Mouse (Mus musculus) megakaryocyte, embryonic 14.5 days (primary cell): ENCODE data around the gene Tlcd2. TPM values are rescaled to one million over a fixed set of nuclear protein-coding genes. Genes with fewer than 3 reads are reported as not detected.
A peak's percentile ranks its signal among the peaks of the same experiment; 100 is the strongest.

Source experiments
- H3K27me3 ChIP-seq: replicated peaks from 2 replicates; pipeline ENCODE3; 2012; ENCODE audit warnings: inconsistent platforms
- H3K36me3 ChIP-seq: replicated peaks from 2 replicates; pipeline ENCODE3; 2012; ENCODE audit warnings: low read length, inconsistent platforms, mixed read lengths
- H3K4me1 ChIP-seq: 2 replicates; pipeline ENCODE4 v1.6.1; 2012; ENCODE audit warnings: inconsistent platforms
- H3K4me3 ChIP-seq: replicated peaks from 2 replicates; pipeline ENCODE3; 2012; ENCODE audit warnings: moderate library complexity, mild to moderate bottlenecking, inconsistent platforms
- H3K9me3 ChIP-seq: 2 replicates; pipeline ENCODE4 v1.6.1; 2012; ENCODE audit warnings: inconsistent platforms
- FLI1 ChIP-seq: IDR thresholded peaks from 2 replicates; pipeline ENCODE4 v1.6.1; 2012; ENCODE audit warnings: low read length, inconsistent platforms, mixed read lengths
- GATA1 ChIP-seq: IDR thresholded peaks from 3 replicates; pipeline ENCODE4 v1.6.1; 2012; ENCODE audit warnings: mixed read lengths, low read length, inconsistent platforms, borderline replicate concordance
- polyA plus RNA-seq: library from polyadenylated mRNA; stranded (reverse); fragments of >175 nt; gene quantifications from 2 replicates; pipeline ENCODE4 v1.2.3, GENCODE M21; 2012; ENCODE audit warnings: low replicate concordance; ENCODE audit not compliant: insufficient read depth

Tlcd2 gene
- polyA plus RNA-seq, 1 experiment = 1.7 TPM

DNA sequence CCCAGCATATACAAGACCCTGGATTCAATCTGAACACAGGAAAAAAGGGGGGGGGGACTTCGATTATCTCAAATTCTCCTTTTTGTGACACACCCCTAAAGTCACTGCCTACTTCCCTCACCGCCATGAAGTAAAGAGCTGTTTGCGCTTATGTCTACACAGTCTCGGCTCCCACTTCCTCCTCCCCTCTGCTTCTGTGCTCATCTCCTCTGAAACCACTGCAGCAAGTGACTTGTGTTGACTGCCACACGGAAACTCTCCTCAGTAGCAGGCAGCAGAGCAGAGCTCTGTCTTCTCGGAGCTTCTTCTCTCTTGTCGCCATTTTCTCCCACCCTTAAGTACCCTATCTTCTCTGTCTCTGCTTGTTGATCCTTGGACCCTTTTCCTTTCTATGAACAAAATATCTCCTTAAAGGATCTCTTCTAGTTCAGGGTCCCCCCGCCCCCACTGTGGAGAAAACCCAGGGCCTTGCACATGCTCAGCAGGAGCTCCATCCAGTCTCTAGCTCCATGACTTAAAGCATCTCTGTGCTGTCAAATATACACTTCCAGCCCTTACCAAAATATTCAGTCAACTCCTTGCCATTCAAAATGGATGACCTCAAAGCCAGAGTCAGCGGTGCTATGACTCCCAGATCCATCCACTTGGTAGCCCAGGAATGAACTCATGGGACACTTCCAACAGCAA, 32.4 kb upstream of the Tlcd2 start:
- H3K9me3 ChIP-seq = peaks cover 12% of the 10 kb centered on the region
- peaks cover 47% of the 10 kb centered on the region for H3K27me3 ChIP-seq
- peaks cover 11% of the 10 kb centered on the region for H3K4me1 ChIP-seq
- peak overlapping the region; percentile 29 for H3K4me3 ChIP-seq
- TF ChIP-seq FLI1 = no peak
- TF ChIP-seq GATA1 = no peak
- H3K36me3 ChIP-seq = no peaks in the 10 kb centered on the region

DNA sequence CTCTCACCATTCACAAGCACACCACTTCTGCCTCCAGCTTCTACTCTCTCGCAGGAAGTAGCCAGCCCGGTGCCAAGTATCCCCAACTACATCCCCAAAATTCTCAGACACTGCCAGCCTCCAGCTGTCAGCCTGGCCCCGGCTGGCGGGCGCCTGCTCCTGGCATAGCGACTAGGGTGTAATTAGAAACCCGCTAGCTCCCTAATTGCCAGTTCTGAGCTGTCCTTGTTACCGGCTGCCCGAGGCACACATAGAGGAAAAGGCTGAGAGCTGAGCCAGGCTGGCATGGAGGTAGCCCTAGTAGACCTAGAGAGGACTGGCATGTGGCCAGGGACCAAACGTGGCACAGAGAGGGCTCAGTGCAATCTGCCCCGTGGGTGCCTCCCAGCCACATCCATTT, 30.2 kb upstream of the Tlcd2 start:
- Histone ChIP-seq H3K4me3 (no peak overlapping the region), H3K27me3 (peaks cover 43% of the 10 kb centered on the region), H3K4me1 (peaks cover 15% of the 10 kb centered on the region), H3K9me3 (peaks cover 22% of the 10 kb centered on the region), H3K36me3 (no peaks in the 10 kb centered on the region)
- TF ChIP-seq FLI1 (no peak), GATA1 (no peak)

DNA sequence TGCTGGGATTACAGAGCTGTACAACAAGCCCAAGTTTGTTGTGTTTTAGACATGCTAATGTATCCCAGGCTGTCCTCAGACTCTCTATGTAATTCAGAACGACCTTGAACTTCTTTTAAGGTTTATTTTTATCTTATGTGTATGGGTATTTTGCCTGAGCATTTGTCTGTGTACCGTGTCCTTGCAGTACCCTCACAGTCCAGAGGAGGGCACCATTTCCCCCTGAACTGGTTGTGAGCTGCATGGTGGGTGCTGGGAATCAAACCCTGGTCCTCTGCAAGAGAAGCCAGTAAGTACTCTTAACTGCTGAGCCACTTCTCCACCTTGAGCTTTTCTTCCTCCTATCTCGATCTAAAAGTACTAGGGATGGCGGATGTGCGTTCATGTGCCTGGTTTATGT, 27.4 kb upstream of the Tlcd2 start:
- Histone ChIP-seq H3K4me3 (no peak overlapping the region), H3K27me3 (peaks cover 56% of the 10 kb centered on the region), H3K4me1 (peaks cover 6% of the 10 kb centered on the region; the same call in 1 of the 2 replicates), H3K36me3 (no peaks in the 10 kb centered on the region), H3K9me3 (peaks cover 22% of the 10 kb centered on the region)
- TF ChIP-seq FLI1 (no peak), GATA1 (no peak)

DNA sequence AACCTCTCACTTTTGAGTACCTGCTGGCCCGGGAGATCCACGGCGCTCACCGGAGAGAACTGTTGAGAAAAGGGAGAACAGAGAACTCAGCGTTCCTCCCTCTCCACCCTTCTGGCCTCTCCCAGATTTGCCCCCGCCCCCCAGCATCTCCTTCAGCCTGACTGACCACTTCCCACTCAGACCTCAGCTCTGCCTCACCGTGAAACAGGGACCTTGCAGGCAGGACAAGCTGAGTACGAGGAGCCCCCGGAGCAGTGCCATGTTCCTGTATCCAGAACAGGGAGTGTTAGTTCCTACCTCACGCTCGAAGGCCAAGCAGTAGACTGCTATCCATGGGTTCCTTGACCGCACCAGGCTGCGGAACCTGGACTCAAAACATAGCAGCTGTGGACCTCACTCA, 23.3 kb upstream of the Tlcd2 start:
- H3K27me3 ChIP-seq = peaks cover 36% of the 10 kb centered on the region
- H3K4me1 ChIP-seq = peaks cover 10% of the 10 kb centered on the region; the same call in 1 of the 2 replicates
- H3K36me3 ChIP-seq = peaks cover 32% of the 10 kb centered on the region
- peaks cover 12% of the 10 kb centered on the region for H3K9me3 ChIP-seq
- H3K4me3 ChIP-seq = no peak overlapping the region
- TF ChIP-seq GATA1 = no peak
- TF ChIP-seq FLI1 = no peak

DNA sequence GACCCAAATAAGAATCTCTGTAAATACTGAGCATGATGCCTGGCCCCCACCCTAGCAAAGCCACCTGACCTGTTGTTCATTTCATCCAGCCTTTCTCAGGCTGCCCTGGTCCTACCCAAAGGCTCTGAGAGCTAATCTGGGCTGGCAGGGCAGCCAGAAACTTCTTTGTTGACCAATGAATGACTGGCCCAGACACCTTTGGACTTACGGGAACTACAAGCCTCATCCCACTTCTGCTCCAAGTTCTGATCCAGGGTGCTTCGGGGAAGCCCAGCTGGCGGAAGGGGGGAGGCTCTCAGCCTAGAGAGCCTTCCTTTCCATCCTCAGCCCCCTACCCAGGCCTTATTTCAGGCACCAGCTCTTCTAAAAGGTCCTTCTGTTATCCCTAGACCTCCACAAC, 22.7 kb upstream of the Tlcd2 start:
- Histone ChIP-seq H3K9me3 (peaks cover 12% of the 10 kb centered on the region), H3K4me3 (no peak overlapping the region), H3K4me1 (peaks cover 10% of the 10 kb centered on the region; the same call in 1 of the 2 replicates), H3K36me3 (peaks cover 38% of the 10 kb centered on the region), H3K27me3 (peaks cover 36% of the 10 kb centered on the region)
- TF ChIP-seq FLI1 = no peak
- TF ChIP-seq GATA1 = no peak

DNA sequence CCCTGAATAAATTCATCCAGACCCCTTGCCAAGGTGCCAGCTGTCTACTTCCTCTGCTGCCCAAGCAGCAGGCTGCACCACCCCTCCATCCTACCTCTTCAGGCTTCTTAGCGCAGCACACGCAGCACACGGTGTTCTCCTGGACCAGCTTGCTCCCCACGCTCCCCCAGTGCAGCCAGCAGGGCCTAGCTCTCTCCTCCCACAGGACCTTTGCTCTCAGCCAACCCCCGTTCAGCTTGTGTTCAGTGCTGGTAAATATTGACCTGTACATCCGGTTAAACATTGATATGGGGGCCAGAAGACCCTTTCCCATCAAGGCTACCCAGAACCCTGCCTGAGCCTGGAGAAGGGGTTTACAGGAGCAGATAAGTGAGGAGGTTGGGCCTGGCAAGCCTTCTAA, 22.2 kb upstream of the Tlcd2 start, which contains the start of gene Serpinf2:
Gene Serpinf2, minus strand, starts transcription at position 229 of the 400 bp plus-strand sequence.
- TF ChIP-seq FLI1 (no peak), GATA1 (no peak)
- peaks cover 44% of the 10 kb centered on the region for H3K36me3 ChIP-seq
- H3K27me3 ChIP-seq = peaks cover 36% of the 10 kb centered on the region
- H3K4me3 ChIP-seq = no peak within 1 kb of the TSS
- peaks cover 10% of the 10 kb centered on the region; the same call in 1 of the 2 replicates for H3K4me1 ChIP-seq
- peaks cover 8% of the 10 kb centered on the region for H3K9me3 ChIP-seq

DNA sequence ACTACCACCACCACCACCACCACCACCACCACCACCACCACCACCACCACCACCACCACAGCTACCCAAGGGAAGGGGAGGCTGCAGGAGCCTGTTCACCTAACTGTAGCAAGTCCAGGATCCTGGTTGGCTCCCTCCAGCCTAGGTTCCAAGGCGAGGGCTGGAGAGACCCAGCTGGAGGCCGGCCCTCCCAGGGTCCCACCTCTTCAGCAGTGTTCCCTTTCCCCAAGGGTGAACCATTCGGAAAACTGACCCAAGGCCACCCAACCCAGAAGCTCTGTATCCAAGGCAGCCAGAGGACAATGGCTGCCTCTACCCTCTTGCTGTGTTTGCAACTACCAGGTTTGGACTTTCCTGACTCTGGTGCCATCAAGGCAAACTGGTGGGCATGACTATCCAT, 21.6 kb upstream of the Tlcd2 start:
- Histone ChIP-seq H3K36me3 (peaks cover 50% of the 10 kb centered on the region), H3K4me3 (no peak overlapping the region), H3K9me3 (peaks cover 5% of the 10 kb centered on the region), H3K4me1 (peaks cover 8% of the 10 kb centered on the region; the same call in 1 of the 2 replicates), H3K27me3 (peaks cover 36% of the 10 kb centered on the region)
- TF ChIP-seq GATA1 = no peak
- TF ChIP-seq FLI1 = no peak

DNA sequence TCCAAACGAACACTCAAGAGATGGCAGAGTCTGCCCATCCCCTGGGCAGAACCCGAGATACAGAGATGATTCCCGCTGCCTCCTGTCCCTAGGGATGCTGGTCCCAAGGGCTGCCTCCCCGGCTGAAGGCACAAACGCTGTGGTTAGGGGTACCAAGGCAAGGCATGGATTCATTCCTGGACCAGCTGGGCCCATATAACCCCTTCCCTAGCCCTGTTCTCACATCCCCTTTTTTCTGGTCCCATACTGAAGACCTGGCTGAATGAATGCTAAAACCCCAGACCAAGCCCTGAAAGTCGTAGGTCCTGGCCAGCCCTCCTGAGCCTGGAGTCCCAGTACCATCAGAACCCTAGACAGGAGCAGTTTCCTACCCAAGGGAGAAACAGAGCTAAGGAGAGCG, 20.5 kb upstream of the Tlcd2 start:
- Histone ChIP-seq H3K9me3 (no peaks in the 10 kb centered on the region), H3K4me3 (no peak overlapping the region), H3K36me3 (peaks cover 61% of the 10 kb centered on the region), H3K4me1 (peaks cover 8% of the 10 kb centered on the region; the same call in 1 of the 2 replicates), H3K27me3 (peaks cover 28% of the 10 kb centered on the region)
- TF ChIP-seq FLI1 = no peak
- TF ChIP-seq GATA1 = no peak

DNA sequence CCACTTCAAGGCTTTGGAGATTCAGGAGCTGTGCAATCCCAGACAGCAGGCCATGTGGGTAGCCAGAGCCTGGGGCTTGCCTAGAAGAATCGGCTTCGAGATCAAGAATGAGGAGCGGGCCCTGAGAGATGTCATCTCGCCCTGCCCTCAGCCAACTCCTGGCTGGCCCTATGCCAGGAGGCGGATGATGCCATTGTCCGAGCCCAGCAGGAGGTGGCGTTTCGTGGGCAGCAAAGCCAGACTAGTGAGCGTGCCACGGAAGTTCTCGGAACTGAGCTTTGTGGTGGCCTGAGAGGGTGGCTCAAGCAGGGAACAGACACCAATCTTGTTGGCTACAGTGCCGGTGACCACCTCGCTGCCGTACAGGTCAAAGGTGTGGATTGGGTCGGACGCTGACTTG, 19.9 kb upstream of the Tlcd2 start:
- no peak overlapping the region for H3K4me3 ChIP-seq
- TF ChIP-seq GATA1 (no peak), FLI1 (no peak)
- peaks cover 22% of the 10 kb centered on the region for H3K27me3 ChIP-seq
- peaks cover 66% of the 10 kb centered on the region for H3K36me3 ChIP-seq
- peaks cover 8% of the 10 kb centered on the region; the same call in 1 of the 2 replicates for H3K4me1 ChIP-seq
- H3K9me3 ChIP-seq = no peaks in the 10 kb centered on the region

DNA sequence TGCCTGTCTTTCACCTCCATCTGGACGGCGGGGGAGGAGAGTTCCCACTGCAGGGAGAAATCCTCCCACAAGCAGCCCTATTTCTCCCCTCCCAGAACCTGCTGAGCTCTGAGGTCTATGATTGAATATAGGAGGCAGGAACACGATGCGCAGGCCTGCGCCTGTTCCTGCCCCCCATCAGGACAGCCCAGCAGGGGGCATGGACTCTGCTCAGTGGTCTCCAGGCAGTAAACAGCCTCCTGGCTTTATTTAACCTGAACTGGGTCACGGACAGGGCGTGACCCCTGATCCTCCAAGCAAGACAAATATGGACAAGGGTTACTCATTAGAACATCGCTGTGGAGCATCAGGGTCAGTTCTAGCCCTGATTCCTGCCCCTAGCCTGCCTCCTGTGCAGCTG, 17.8 kb upstream of the Tlcd2 start:
- Histone ChIP-seq H3K27me3 (peaks cover 5% of the 10 kb centered on the region), H3K4me3 (no peak overlapping the region), H3K36me3 (peaks cover 87% of the 10 kb centered on the region), H3K9me3 (no peaks in the 10 kb centered on the region), H3K4me1 (peaks cover 19% of the 10 kb centered on the region)
- TF ChIP-seq GATA1 = no peak
- no peak for TF ChIP-seq FLI1
